Mouse (Mus musculus) layer of hippocampus, postnatal 10 days (tissue): Measurements from ENCODE around the gene Susd1. TPM values are rescaled to one million over a fixed set of nuclear protein-coding genes. Genes with fewer than 3 reads are reported as not detected.

Source experiments
- DNase-seq, 2 experiments: peaks; one replicate each; pipeline ENCODE4 v3.0.0; 2021; ENCODE audit warnings: low spot score in 2 of 2
- total RNA-seq, 2 experiments: library from RNA; stranded (reverse); gene quantifications; 2 replicates each; pipeline ENCODE4 v1.2.3; 2021

Susd1 gene
- total RNA-seq, 2 experiments from 2014 or later = 8.2 to 9.0 TPM

DNA sequence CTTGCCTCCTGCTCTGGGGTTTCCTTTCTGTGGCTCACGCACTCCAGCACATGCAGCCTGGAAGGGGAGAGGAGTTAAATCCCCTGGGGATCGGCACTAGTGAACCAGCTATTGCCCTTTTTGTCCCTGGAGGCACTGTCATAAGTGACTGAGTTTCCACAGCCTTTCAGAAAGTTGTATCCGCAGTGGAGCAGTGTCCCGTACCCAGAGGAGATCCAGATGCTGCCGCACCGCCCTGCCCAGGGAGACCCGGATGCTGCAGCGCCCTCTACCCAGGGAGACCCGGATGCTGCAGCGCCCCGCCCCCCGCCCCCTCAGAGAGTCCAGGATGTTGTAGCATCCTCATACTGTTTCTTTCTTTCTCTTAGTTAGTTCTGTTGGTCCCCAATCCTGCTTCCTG, 56.3 kb downstream of the Susd1 start:
- DNase-seq = peak in 1 of 2 experiments; percentile 20

DNA sequence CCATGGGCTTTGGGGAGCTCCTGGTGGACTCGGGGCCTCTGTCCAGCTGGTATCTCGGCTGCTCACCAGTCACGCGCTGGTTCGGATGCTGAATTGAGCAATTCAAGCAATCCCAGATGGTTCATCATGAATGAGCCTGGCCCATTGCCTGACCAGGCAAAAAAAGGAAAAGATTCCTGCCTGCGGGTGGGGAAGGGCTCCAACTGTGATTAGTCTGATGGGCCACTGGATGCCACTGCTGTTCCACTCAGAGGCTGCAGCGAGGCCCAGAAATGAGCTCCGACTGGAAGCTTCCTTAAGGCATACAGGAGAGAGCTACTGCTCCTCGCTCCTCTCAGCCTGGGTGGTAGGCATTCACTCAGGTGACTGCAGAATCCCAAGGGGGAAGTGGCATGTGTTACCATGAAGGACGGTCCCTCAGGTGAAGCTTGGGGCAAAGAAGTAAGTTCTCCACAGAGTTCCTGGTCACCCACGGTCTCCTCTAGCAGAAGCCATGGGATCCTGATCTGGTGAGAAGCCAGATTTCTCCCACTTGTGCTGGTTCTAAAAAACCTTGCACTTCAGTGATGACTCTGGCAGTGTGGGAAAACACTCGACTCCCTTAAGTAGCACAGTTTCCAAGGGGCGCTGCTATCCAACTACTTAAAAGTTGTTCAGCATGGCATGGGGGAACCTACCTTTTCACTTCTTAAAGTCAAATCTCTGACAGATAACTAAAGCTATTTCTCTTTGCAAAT, 57.3 kb downstream of the Susd1 start:
- DNase-seq = peak; percentile 88 to 91

DNA sequence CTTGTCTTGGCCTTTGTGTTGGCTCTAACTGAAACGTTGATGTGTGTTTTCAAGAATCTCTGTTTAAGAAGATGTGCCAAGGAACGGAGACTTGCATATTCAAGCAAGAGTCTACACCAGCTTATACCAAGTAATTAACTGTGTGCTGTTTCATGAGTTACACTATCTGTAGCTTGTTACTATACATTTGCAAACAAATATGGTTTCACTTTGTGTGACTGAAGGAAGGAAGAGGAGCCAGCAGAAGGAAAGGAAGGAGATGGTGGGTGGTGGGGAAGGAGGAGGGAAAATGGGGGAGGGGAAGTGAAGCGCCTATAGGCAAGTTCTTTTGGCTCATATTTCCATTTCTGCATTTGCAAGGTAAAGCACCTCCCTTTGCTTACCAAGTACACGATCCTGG, 58.0 kb downstream of the Susd1 start:
- no peak for DNase-seq

DNA sequence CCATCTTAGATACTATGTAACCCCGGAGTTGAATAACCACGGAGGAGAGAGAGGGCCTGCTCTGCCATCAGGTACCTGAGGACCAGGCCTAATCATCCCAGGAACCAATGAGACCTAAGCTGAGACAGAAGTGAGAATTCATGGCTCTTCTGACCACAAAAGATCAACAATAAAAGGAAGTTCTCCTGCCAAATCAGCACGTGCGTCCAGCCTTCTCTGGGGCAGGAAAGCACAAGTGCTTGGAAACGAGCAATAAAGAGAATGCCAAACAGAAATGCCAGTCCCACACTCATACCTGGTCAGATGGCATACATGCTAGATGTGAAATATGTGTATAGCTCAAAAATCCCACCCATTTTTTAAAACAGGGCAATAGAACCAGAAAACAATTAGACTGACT, 58.6 kb downstream of the Susd1 start:
- DNase-seq = no peak

DNA sequence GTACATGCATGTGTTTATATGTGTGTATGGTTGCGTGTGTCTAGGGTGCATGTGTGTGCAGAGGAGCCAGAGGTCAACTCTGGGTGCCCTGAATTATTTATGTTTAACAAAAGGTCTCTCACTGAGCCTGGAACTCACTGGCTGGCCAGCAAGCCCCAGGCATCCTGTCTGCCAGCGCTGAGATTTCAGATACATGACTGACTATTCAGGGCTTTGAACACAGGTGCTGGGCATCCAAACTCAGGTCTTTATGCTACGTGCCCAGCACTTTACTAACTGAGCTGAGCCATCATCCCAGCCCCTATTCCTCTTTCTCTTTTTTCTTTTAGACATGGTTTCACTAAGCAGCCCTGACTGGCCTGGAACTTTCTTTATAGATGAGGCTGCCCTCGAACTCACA, 59.8 kb downstream of the Susd1 start:
- no peak for DNase-seq

DNA sequence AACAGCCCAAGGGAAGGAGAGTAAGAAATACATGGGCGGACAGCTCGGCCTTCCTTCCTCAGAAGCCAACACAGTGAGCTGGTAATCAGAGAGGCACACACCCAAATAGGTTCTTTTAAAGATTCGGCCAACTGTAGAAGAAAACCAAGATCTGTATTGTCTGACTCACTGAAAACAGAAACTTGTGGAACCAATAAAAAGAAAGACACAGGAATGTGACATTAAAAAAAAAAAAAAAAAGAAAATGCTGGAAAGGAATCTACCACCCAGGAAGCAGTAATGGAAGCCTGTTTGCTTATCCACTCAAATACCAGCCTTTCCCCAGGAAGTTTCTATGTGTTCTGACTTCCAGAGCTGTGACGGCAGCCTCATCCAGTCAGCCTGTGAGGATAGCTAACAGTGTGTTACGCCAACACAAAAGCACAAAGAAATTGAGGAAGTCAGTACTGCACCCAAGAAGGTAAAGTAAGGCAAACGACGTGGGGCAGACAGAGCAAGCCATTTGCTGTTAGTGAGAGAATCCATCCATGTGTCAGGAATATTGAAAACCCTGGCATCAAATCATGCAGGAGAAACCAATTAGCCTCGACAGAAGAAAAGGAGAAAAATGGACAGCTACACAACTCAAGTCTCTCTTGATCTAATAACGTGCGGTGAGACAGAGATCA, 64.0 kb downstream of the Susd1 start:
- DNase-seq = no peak

DNA sequence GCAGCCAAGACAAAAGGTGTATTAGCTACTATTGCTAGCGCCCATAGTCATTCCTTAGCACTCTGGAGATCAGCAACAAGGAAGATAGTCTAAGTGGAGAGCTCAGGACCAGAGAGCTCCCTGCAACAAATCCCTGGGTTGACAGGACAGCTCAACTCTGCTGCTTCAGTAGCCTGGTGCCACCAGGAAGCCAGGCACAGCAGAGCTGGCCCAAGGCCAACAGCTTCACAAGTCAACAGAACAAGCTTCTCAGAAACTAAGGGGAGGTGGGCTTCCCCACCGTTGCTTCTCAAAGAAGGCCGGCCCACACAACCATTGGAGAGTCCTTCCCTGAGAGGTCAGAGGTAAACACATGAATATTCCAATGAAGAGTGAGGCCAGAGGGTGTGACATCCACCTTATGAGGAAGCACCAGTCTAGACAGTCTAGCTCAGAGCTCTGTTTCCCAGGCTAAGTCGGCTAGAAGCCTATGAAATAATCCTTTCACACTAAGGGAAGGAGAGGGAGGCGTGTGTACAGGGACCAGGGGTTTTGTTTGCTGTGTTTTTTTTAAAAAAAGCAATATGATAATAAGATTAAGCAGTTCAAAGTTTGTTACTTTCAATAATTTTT, 65.8 kb downstream of the Susd1 start:
- peak in 1 of 2 experiments; percentile 27 for DNase-seq

DNA sequence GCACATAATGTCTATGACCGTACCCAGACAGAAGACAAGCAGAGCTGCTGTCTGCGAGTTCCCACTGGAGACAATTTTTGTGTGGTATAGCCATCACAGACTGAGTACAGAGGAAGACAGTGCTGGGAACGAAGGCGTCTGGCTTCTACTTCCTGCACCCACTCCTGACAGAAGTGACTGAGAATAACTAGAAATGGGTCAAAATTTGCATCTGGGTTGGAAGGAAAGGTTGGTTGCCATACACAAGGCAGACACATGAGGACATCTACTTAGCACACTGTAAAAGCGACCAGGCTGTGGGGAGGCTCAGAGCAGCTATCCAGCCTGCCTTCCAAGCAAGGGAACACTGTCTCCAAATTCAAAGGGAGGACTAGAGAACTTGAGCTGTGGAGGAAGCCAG, 66.5 kb downstream of the Susd1 start:
- DNase-seq = no peak

DNA sequence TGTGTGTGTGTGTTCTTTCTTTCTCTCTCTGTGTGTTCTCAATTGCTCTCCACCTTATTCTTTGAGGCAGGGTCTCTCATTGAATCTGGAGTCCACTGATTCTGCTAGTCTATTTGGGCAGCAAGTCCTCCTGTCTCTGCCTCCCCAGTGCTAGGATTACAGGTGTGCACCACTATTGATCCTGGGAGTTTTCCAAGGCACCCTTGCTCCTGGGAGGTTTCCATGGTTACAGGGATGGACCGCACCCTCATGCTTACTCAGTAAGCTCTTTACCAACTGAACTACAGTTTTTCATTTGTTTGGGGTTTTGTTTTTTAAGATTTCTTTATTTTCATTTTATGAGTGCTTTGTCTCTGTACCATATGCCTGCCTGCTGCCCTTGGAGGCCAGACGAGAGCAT, 68.5 kb downstream of the Susd1 start:
- DNase-seq = no peak

DNA sequence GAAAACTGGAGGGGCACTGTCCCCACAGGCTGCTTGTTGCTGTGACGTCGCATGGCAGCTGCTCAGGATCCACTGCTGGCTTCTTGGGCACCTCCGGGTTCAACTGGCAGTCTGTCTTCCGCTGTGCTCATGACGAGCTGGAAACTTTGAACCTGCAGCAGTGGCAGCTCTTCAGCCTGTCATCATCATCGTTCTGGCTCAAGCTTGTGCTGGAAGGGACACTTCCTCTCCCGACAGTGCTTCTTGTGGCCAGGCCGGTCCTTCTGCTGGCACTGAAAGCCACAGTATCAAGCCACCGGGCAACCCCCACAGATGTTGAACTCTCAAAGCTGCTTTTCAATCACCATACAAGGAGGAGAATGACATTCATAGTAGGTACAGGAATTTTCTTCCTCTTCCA, 70.3 kb downstream of the Susd1 start:
- DNase-seq = no peak

DNA sequence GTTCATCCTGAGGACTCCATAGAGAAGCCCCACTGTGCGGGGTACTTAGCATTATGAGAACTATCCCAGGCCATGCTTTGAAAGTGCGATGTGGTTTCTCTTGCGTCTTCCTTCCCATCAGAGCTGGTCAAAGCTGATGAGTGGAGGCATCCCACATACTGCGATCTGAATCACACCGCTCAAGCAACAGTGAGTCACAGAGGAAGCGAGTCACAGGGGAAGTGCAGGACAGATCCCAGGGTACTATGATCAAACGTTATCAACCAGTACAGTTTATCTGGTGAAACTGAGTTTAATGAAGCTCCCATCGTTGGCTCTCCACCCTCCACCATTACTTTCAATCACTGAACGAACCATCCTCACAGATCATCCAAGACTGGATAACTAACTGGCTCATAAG, 72.2 kb downstream of the Susd1 start:
- no peak for DNase-seq

DNA sequence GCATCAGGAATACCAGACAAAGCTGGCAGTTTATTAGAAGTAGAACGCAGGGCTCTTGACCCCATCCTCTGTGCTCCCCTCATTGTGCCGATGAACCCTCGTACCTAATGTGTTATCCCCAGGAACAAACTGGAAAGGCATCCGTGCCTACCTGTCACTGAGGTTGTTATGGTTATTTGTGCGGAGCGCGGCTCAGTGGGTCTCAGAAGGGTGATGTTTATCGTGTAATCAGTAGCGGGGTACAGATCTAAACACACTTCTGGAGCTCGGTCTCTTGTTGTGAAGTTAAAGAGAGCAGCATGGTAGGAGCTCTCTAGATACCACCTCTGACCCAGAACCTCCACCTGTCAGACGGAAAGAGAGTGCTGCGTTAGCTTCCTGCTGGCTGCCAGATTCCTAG, 72.9 kb downstream of the Susd1 start:
- DNase-seq = peak in 1 of 2 experiments; percentile 4

DNA sequence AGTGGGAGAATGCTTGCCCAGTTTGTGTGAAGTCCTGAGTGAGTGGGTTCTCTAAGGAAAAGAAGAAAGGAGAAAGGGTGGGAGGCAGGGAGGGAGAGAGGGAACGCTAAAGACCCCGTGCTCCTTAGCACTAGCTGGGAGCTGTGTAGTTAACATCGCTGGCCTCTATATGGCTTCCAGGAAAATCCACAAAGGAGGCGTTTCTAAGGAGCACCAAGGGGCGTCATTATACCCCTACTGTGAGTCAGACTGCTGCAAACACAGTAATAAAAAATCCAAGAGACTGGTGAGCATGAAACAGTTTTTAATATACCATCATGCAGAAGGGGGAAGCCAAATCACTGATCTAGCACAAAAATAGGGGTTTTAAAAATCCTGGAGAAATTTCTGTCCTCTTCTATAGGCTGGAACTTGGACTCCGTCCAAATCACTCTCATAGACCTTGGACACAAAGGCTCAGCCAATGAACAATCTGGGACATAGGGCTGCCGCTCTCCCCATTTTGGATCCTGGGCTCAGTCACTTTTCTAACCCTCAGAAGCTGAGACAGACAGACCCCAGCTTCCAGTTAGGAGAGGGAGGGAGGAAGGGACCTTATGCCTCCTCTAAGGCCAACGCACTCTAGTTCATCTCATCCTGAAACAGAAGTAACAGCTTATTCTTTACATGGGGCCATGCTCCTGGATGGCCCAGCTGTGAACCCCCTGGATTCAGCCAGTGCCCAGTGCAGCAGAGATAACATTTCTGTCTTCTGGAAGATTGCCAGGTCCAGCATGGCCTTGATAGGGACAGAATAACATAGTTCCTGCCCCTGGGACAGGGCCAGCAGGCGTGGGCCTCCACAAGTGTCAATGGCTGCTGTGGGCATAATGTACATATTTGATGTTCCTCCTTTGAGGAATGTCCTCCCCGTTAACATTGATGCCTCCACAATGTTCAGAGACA, 73.9 kb downstream of the Susd1 start:
- peak in 1 of 2 experiments; percentile 9 for DNase-seq

DNA sequence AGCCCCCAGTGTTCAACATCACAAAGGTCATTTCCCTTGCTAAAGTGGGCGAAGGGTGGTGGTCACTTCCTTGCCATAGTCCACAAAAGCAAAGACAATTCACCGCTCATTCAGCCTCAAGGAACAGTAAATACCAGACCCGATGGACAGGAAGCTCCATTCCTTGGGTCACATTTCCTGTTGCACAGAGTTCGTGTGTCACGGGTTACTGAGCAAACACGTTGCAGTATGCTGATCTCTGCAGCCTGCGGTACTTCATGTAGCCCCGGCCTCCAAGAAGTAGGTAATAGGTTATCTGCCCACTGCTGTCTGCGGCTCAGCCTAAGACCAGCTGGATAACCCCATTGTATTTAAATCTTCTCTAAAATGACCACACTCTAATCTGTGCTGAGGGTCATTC, 75.4 kb downstream of the Susd1 start:
- DNase-seq = no peak

DNA sequence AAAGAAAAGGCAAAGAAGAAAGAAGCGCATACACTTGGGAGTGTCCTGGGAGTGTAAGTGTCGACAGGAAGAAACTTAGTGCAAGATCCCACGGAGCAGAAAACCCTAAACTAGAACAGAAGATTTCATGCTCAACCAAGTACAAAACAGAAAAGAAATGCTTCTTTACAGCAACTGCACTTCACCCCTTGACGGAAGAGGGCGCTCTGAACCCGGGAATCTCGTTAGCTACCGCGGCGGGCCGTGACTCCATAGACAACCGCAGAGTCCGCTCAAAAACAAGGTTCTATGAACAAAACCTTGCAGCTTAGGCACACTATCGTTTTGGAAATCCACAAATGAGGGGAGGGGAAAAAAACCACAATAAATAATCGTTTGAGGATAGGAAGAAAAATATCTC, 77.7 kb downstream of the Susd1 start:
- DNase-seq = peak; percentile 85

DNA sequence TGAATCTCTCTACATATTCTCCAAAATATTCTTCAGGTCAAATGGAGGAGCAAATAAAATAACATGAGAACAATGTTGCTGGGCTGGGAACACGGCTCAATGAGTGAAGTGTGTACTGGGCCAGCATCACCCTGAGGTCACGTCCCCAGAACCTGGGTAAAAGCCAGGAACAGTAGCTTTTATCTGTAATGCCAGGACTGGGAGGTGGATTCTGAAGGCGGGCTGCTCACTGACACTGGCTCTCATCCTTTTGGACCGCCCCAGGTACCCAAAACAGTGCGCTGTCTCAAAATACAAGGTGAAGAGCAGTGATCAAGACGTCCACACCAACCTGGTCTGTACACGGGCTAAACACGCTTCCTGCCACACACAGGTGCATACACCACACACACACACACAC, 78.5 kb downstream of the Susd1 start:
- no peak for DNase-seq

DNA sequence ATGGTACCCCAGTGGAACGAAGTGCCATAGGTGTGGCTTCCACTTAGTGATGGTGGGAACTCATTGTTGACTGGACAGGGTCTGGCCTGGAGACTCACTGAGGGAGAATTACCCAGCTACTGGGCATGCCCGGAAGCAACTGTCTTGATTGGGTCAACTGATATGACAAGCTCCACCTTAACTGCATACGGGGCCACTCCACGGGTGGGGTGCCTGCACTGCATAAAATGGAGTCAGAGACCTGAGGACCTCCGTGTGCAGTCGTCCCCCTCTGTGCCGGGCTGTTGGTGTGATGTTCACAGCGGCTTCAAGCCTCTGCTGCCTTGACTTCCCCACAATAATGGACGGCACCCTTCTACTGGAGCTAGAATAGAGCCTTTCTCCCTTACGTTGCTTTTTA, 79.5 kb downstream of the Susd1 start:
- DNase-seq = no peak

DNA sequence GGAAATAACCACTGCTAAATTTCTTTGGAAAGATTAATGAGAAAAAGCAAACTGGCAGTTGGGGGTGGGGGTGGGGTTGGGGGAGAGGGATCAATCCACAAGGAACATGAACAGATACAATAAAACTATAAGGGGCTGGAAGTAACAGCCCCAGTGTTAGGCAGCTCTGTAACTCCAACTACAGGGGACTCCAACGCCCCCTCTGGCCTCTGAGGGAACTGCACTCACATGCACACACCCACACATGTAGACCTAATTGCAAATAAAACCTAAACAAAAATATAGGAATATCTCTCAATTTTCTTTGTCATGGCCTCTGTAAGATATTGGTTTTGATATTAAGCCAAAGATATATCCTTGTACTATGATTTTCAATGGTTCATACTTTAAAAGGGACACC, 83.0 kb downstream of the Susd1 start:
- no peak for DNase-seq

DNA sequence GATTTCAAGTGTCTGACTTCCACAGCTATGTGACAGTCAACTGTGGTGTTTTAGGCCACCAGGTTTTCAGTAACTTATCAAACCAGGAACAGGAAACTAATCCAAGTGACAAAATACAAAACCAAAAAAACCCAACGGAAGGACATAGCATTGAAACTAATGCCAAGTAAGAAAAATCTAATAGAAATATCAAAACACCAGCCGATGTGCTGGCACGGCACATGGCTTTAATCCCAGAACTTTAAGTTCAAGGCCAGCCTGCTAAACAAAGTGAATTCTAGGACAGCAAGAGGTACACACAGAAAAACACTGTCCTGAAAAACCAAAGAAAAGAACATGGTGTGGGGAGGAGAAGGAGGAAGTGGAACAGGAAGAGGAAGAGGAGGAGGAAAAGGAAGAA, 83.8 kb downstream of the Susd1 start:
- DNase-seq = no peak

DNA sequence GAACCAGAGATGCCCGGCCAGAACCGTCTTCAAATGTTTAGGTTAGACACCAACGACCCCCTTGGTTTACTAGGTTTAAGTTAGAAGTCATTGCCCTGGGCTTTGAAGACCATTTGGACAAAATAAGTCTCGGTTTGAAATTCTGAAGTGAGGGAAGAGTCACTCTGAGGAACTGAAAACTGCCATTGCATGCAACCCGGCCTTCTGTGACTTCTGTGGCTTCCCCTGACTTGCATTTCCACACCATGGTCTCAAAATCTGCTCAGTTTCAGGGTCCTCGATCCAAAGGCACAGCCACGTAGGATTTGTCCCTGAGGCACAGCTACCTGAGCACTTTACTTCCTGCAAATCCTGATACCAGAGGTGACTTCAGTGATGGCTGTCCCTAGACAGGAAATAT, 86.5 kb downstream of the Susd1 start:
- DNase-seq = no peak

DNA sequence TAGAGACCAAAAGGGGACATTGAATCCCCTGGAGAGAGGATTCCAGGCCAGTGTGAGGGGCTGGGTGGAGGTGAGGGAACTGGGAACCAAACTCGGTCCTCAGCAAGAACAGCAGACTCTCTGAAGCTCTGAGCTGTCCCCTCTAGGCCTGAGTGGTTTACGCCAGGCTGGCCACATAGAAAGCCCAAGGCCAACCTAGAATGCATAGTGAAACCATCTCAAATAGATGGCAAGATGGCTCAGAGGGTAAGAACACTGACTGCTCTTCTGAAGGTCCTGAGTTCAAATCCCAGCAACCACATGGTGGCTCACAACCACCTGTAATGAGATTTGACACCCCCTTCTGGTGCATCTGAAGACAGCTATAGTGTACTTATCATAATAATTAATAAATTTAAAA, 88.1 kb downstream of the Susd1 start:
- DNase-seq = no peak
